Mouse (Mus musculus): ENCODE data around the gene AU041133. TPM values are rescaled to one million over a fixed set of nuclear protein-coding genes. Genes with fewer than 3 reads are reported as not detected.

The AU041133 gene
- polyA plus RNA-seq, 1 experiment from 2014 or later, result 9.7 TPM

GRCm38 (mm10) chr10:82178257-82179064 lies 50.6 kb downstream of the AU041133 start:
- Histone ChIP-seq H3K4me2 (ENCODE audit: low read length) (peak overlapping the region; percentile 55), H3K9ac (ENCODE audit: low read depth, low read length) (peak overlapping the region; percentile 83), H3K4me1 (ENCODE audit: control insufficient read depth, insufficient read depth, low read depth, low read length) (peaks cover 5% of the 10 kb centered on the region; the same call in 1 of the 2 replicates), H3K36me3 (ENCODE audit: control insufficient read depth, insufficient read depth, low read length) (no peaks in the 10 kb centered on the region), H3K4me3 (ENCODE audit: low read length) (peak overlapping the region; percentile 64), H3K27ac (ENCODE audit: low read depth, low read length) (peak overlapping the region; percentile 95), H3K27me3 (replicated peaks; ENCODE audit: control insufficient read depth, insufficient read depth, low read length) (no peaks in the 10 kb centered on the region), H3K9me3 (ENCODE audit: control insufficient read depth, low read length) (peaks cover 3% of the 10 kb centered on the region; the same call in 1 of the 2 replicates)
- 5% methylated on average over 47 of the region's 47 CpGs for WGBS
- peak; percentile 100 for ATAC-seq

Other genes with a start within 250 kb of the AU041133 start
- 4.9 and 8.3 TPM in 2 replicates for gene Zfp781, start 197.5 kb upstream of the AU041133 start, polyA plus RNA-seq (2015; fragmentation: Nextera tagmentation; extraction: Ambion mirVana)
- 12.2 and 15.0 TPM in 2 replicates for gene Zfp873, start 79.9 kb upstream of the AU041133 start, polyA plus RNA-seq (2015; fragmentation: Nextera tagmentation; extraction: Ambion mirVana)
- gene BC024063, start 44.7 kb upstream of the AU041133 start, polyA plus RNA-seq (2015; fragmentation: Nextera tagmentation; extraction: Ambion mirVana), result 5.4 and 6.4 TPM in 2 replicates
- 27.4 and 31.9 TPM in 2 replicates for gene Zfp938, start 113.3 kb downstream of the AU041133 start, polyA plus RNA-seq (2015; fragmentation: Nextera tagmentation; extraction: Ambion mirVana)
- gene 4932415D10Rik, start 188.6 kb downstream of the AU041133 start, polyA plus RNA-seq (2015; fragmentation: Nextera tagmentation; extraction: Ambion mirVana), result not detected in 2 replicates
- gene Gm4924, start 226.2 kb downstream of the AU041133 start, polyA plus RNA-seq (2015; fragmentation: Nextera tagmentation; extraction: Ambion mirVana), result 11.9 and 13.8 TPM in 2 replicates